Mouse (Mus musculus): ENCODE results near the gene Nars2.

Gene Nars2

GRCm38 (mm10) chr7:96971027-96971996, 20.0 kb downstream of the Nars2 start:
- DNase-seq (ENCODE audit: extremely low spot score, low spot score): no peak

DNA sequence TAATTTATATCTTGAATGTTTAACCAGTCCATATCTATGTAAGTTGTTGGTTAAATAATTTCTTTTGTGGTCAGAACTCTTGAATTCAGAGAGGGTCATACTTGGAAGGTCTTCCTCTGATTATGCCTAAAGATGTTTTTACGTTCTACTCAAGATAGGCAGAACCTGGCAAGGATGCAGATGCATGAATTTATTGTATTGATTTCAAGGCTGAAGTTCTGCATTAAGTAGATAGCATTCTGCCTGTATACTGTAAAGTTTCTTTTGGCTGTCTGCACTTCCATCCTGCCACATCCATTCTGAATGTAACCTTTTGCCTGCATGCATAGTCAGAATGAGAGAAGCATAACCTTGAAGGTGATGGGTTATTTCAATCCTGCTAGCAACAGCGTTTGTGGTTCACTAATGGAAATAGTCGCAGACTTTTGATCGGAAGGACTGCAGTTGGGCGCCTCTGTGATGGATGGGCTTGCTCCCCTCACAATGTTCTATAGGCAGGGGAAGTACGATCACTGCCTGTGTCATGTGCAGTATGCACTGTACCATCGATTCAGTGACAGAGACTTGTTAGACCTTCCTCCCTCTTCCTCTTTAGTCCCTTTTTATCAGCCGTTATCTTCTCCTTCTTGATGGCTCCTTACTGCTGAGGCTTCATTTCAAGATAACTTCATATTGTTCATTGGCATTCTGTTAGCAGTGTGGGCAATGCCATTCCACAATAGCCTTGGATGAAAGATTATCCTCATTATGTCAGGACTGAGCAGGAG, 21.0 kb downstream of the Nars2 start:
- DNase-seq (ENCODE audit: extremely low spot score, low spot score): no peak

- no peak for DNase-seq (ENCODE audit: extremely low spot score, low spot score)
Observed at GRCm38 (mm10) chr7:96975914-96976313, 24.6 kb downstream of the Nars2 start.

DNA sequence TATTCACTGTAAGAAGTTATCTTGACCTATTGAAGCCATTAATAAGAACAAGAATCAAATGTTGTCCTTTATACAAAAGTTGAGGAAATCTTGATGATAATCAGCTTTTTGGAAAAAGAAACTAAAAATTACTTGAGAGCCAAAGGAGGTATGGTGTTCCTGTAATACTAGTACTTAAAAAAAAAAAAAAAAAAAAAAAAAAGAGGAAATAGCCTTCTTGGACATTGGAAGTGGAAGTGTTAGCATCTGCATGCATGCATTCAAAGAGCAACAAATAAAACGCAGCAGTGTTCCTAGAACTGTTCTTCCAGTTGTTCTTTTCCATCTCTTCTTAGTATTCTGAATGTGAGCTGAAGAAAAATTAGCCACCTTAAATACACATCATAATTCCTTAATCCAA, 25.9 kb downstream of the Nars2 start:
- DNase-seq (ENCODE audit: extremely low spot score, low spot score): no peak

DNA sequence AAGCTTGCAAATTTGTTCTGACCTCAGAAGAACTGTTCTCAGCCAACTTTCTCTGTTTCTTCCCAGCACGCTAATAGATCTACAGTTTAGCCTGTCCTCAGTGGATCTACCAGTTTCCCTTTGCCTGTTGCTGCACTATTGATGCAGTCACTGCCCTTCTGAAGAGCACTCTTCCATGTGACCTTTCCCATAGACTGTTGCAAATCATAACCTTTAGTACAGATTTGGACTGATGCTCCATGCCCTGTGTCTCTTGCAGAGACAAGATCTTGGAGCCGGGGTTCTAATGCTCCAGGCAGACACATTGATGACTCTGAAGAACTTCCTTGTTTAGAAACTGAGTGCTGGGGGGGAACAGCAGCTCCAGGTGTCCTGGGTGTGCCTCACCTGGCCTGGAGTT, 30.1 kb downstream of the Nars2 start:
- no peak for DNase-seq (ENCODE audit: extremely low spot score, low spot score)

DNA sequence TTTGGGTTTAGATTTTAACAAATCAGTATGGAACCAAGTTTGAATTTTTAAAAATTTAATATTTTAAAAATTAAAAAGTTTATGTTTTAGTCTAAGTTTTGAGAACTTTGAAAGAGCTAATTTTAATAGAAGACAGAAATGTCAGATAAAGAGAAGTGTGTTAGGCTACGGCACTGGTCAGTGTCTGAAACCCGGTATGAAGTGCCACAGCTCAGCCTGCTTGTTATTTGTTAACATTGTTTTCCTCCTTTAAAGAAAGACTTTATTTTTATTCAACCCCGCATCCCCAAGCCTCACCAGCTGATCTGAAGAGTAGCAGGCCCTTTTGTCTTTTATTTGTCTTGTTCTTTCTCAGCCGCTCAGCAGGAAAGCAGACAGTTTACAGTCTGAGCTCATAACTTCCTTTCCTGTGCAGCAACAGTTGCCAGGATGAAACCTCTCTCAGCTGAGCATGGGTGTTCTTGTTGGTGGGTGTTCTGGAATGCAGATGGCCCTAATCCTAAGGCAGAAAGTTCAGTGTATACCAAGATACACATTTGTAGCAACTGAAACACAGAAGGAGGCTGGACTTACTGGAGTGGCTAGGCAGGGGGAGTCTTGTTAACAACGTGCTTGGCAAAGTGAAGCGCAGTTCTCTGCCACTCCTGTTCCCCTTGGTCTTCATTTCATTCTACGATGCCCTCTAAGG, 32.5 kb downstream of the Nars2 start:
- no peak for DNase-seq (ENCODE audit: extremely low spot score, low spot score)

- DNase-seq (ENCODE audit: extremely low spot score, low spot score): no peak
Observed at GRCm38 (mm10) chr7:96985798-96986197, 34.5 kb downstream of the Nars2 start.

- no peak for DNase-seq (ENCODE audit: extremely low spot score, low spot score)
Observed at GRCm38 (mm10) chr7:96986795-96987445, 35.6 kb downstream of the Nars2 start.

DNA sequence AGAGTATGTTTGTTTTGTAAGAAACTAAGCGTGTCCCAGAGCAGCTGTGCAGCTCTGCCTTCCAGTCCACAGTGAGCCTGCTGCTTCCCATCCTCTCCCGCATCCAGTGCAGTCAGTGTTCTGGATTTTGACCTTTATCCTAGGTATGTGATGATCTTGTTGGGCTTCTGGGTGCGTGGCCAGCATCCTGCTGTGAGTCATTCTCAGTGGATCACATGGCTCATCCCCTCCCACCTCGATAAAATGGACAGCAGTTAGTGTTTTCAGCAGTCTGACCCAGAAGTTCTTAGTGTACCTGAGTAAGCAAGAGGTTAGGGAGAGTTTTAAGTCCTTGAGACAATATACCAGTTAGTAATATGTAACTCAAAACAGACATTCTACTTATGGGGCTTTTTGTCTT, 36.4 kb downstream of the Nars2 start:
- DNase-seq (ENCODE audit: extremely low spot score, low spot score): no peak

DNA sequence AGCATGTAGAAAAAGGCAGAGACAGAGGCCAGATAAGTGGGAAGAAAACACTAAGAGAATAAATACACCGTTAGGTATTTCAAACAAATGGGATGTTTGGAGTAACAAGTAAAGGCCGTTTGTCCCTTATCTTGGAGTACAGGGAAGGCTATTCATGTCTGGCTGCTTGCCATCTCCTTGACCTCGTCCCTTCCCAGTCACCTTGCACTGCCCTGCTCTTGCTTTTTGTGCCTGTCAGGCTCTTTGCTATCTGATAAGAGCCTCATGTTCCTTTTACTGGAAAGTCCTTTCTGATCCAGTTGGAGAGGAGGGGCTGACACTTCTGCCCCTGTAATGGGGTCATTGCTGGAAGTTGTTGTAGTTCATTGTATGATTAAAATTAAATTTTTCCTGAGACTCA, 61.7 kb downstream of the Nars2 start:
- DNase-seq (ENCODE audit: extremely low spot score, low spot score): no peak

- no peak for DNase-seq (ENCODE audit: extremely low spot score, low spot score)
Observed at GRCm38 (mm10) chr7:97018005-97018404, 66.7 kb downstream of the Nars2 start.

GRCm38 (mm10) chr7:97018418-97018817, 67.1 kb downstream of the Nars2 start:
- DNase-seq (ENCODE audit: extremely low spot score, low spot score): no peak

DNA sequence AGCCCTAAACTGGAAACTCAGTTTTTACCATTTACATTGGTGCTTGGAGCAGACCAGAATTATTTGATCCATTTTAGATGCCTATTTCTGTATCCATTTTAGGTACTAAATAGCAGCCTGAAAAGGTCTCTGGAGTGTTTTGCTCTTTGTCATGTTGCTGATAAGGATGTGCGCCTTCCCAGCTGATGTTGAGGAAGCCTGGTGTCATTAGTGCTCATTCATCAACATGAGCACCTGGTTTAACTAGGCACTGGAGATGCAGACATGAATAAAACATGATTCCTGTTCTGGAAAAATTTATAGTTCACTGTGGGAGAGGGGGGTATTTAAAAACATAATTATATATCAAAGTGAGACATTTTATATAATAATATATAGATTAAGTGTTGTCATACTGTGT, 68.0 kb downstream of the Nars2 start:
- no peak for DNase-seq (ENCODE audit: extremely low spot score, low spot score)

- DNase-seq (ENCODE audit: extremely low spot score, low spot score): no peak
Observed at GRCm38 (mm10) chr7:97026772-97027358, 75.6 kb downstream of the Nars2 start.

- DNase-seq (ENCODE audit: extremely low spot score, low spot score): no peak
Observed at GRCm38 (mm10) chr7:97029151-97029550, 77.8 kb downstream of the Nars2 start.

DNA sequence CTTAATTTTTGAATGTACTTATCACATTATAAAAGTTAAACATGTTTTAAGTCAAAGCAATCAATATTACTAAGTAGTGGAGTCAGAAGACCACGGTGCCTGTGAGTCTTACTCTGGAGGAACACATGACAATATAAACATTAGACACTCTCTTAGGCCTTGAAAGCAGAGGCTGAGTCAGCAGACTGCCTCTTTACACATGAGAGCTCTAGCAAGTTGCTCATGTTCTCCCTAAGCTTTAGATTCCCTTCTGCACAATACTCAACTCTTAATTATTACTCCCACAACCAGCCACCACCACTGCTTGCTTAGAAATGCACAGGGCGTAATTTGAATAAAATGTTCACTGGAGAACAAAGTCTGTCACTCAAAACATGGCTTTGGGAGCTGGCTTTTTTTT, 81.1 kb downstream of the Nars2 start:
- DNase-seq (ENCODE audit: extremely low spot score, low spot score): no peak

DNA sequence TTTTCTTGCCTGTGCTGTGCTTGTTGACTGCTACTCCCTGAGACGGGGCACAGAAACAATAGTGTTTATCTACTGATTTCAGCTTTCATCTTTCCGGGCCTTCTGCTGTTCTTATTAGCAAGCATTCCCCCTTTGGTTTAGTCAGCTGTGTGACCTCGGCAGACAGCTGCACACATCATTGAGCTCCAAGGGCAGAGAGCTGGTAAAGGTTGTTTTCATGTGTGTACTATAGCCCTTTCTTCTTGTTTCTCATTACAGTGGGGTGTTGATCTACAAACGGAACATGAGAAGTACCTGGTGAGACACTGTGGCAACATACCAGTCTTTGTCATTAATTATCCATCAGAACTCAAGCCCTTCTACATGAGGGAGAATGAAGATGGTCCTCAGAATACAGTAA, 88.3 kb downstream of the Nars2 start:
- no peak for DNase-seq (ENCODE audit: extremely low spot score, low spot score)

DNA sequence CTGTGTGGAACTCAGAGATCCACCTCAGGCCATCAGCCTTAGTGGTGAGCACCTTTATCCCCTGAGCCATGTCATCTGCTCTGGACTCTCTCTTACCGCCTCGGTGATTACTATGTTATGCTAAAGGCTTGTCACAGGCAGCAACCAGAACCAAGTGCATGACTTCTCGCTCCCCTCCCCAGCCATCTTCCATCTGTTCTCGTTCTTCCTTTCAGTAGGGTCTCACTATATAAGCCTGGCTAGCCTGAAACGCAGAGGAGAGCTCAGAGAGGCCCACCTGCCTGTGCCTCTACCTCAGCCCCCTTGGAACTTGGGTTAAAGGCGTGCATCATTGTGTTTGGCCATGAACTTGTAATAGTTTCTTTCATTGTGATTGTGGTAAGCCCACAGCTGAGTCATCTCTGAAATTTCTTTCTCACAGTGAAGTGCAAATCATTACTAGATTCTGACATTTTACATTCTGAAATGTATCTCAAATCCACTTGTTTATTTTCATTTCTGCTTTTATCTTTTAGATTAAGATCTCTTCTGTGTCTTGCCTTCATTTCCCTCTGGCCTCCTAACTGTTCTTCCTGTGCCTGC, 90.7 kb downstream of the Nars2 start:
- DNase-seq (ENCODE audit: extremely low spot score, low spot score): no peak

DNA sequence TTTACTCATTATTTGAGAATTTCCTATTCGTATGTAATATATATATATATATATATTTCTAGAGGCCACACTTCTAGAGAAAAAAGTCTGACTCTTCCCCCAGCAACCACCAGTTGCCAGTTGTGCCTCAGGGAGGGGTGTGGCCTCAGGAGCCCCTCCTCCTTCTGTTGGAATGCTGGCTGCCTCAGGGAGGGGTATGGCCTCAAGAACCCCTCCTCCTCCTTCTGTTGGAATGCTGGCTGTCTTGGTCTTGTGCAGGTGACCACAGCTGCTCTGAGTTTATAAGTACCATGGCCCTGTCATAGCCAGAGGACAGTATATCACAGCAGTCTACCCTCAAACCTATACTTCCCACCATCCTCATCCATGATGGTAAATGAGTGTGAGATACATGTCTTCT, 91.7 kb downstream of the Nars2 start:
- no peak for DNase-seq (ENCODE audit: extremely low spot score, low spot score)

- no peak for DNase-seq (ENCODE audit: extremely low spot score, low spot score)
Observed at GRCm38 (mm10) chr7:97060966-97061365, 109.7 kb downstream of the Nars2 start.

- no peak for DNase-seq (ENCODE audit: extremely low spot score, low spot score)
Observed at GRCm38 (mm10) chr7:97071512-97071911, 120.2 kb downstream of the Nars2 start.
